Mouse (Mus musculus) hindbrain, embryonic 13.5 days (tissue): ENCODE data around the gene 2300002M23Rik. TPM values are rescaled to one million over a fixed set of nuclear protein-coding genes. Genes with fewer than 3 reads are reported as not detected.

Experiments
- ATAC-seq: fragments of 200-750 bp; cut with Nextera tagmentation; 2 replicates; pipeline ENCODE4 v1.8.0; 2017; ENCODE audit warnings: moderate TSS enrichment; ENCODE audit not compliant: low FRiP score
- H3K27ac ChIP-seq: fragments of 300-500 bp; sonication (generic); 2 replicates; pipeline ENCODE4 v1.5.1; 2015; ENCODE audit warnings: inconsistent platforms, mild to moderate bottlenecking, moderate library complexity
- H3K27me3 ChIP-seq: fragments of 300-500 bp; sonication (generic); 2 replicates; pipeline ENCODE4 v1.6.1; 2015; ENCODE audit warnings: mild to moderate bottlenecking, inconsistent platforms
- H3K36me3 ChIP-seq: fragments of 300-500 bp; sonication (generic); 2 replicates; pipeline ENCODE4 v1.6.1; 2015; ENCODE audit warnings: mild to moderate bottlenecking, inconsistent platforms
- H3K4me1 ChIP-seq: fragments of 300-500 bp; sonication (generic); replicated peaks from 2 replicates; pipeline ENCODE4 v1.6.1; 2015; ENCODE audit warnings: inconsistent platforms
- H3K4me2 ChIP-seq: fragments of 300-500 bp; sonication (generic); 2 replicates; pipeline ENCODE4 v1.6.1; 2015; ENCODE audit warnings: inconsistent platforms, mild to moderate bottlenecking, moderate library complexity
- H3K4me3 ChIP-seq: fragments of 300-500 bp; sonication (generic); 2 replicates; pipeline ENCODE4 v1.5.1; 2015; ENCODE audit warnings: mild to moderate bottlenecking, inconsistent platforms
- H3K9ac ChIP-seq: fragments of 300-500 bp; sonication (generic); 2 replicates; pipeline ENCODE4 v1.6.1; 2015; ENCODE audit warnings: mild to moderate bottlenecking, inconsistent platforms
- H3K9me3 ChIP-seq: fragments of 300-500 bp; sonication (generic); 2 replicates; pipeline ENCODE4 v1.6.1; 2016; ENCODE audit warnings: inconsistent platforms
- WGBS: fragments of 180-500 bp; shearing (Covaris S2); methylation state at CpG from one replicate; pipeline ENCODE4 v1.1.7; 2015; 5-methylcytosine and 5-hydroxymethylcytosine counted together
- polyA plus RNA-seq: library from polyadenylated mRNA; unstranded; fragments of >200 nt; fragmentation: Nextera tagmentation; extraction: Ambion mirVana; gene quantifications from 2 replicates; pipeline ENCODE4 v1.2.1, GENCODE M21; 2015

The 2300002M23Rik gene
- polyA plus RNA-seq = not detected in 2 replicates

GRCm38 (mm10) chr17:35567150-35567549, at the start of gene 2300002M23Rik:
Gene 2300002M23Rik, plus strand, starts transcription at chr17:35567450.
- no peak for ATAC-seq
- H3K27me3 ChIP-seq = peaks cover 20% of the 10 kb centered on the region
- H3K4me3 ChIP-seq = no peak within 1 kb of the TSS
- peaks cover 14% of the 10 kb centered on the region for H3K4me1 ChIP-seq
- 64% methylated on average over 3 of the region's 3 CpGs for WGBS
- no peaks in the 10 kb centered on the region for H3K36me3 ChIP-seq
- no peak within 1 kb of the TSS for H3K27ac ChIP-seq
- no peak within 1 kb of the TSS for H3K4me2 ChIP-seq
- no peaks in the 10 kb centered on the region for H3K9me3 ChIP-seq
- no peak within 1 kb of the TSS for H3K9ac ChIP-seq

- H3K27ac ChIP-seq = no peak overlapping the region
- 9% methylated on average over 12 of the region's 12 CpGs for WGBS
- H3K9me3 ChIP-seq = no peaks in the 10 kb centered on the region
- peak overlapping the region; percentile 84 for H3K4me2 ChIP-seq
- ATAC-seq = no peak
- peak overlapping the region; percentile 56 for H3K4me3 ChIP-seq
- peaks cover 14% of the 10 kb centered on the region; the same call in 1 of the 2 replicates for H3K27me3 ChIP-seq
- no peaks in the 10 kb centered on the region for H3K36me3 ChIP-seq
- H3K4me1 ChIP-seq = peaks cover 38% of the 10 kb centered on the region
- H3K9ac ChIP-seq = peak overlapping the region; percentile 61
Measured at GRCm38 (mm10) chr17:35517526-35517925, 49.7 kb upstream of the 2300002M23Rik start.

GRCm38 (mm10) chr17:35524354-35524753, 42.9 kb upstream of the 2300002M23Rik start:
- Histone ChIP-seq H3K9me3 (no peaks in the 10 kb centered on the region), H3K36me3 (peaks cover 19% of the 10 kb centered on the region), H3K4me3 (no peak overlapping the region), H3K27ac (no peak overlapping the region), H3K4me2 (no peak overlapping the region), H3K9ac (no peak overlapping the region), H3K27me3 (no peaks in the 10 kb centered on the region), H3K4me1 (no peaks in the 10 kb centered on the region)
- 91% methylated on average over 9 of the region's 9 CpGs for WGBS
- ATAC-seq = no peak

- no peak for ATAC-seq
- Histone ChIP-seq H3K4me2 (no peak overlapping the region), H3K36me3 (peaks cover 19% of the 10 kb centered on the region), H3K4me3 (no peak overlapping the region), H3K4me1 (peaks cover 12% of the 10 kb centered on the region), H3K27ac (no peak overlapping the region), H3K9me3 (no peaks in the 10 kb centered on the region), H3K27me3 (no peaks in the 10 kb centered on the region), H3K9ac (no peak overlapping the region)
- 88% methylated on average over 8 of the region's 8 CpGs for WGBS
Measured at GRCm38 (mm10) chr17:35526644-35527043, 40.6 kb upstream of the 2300002M23Rik start.

GRCm38 (mm10) chr17:35532360-35532759, 34.9 kb upstream of the 2300002M23Rik start:
- Histone ChIP-seq H3K36me3 (peaks cover 8% of the 10 kb centered on the region), H3K4me2 (no peak overlapping the region)
- 23% methylated on average over 3 of the region's 3 CpGs for WGBS

GRCm38 (mm10) chr17:35532901-35533300, 34.3 kb upstream of the 2300002M23Rik start, which contains the start of gene Psors1c2:
Gene Psors1c2, plus strand, starts transcription at chr17:35533201.
- Histone ChIP-seq H3K9me3 (no peaks in the 10 kb centered on the region), H3K4me1 (peaks cover 12% of the 10 kb centered on the region), H3K9ac (no peak within 1 kb of the TSS), H3K4me2 (no peak within 1 kb of the TSS), H3K27me3 (0 out of 2 replicates have a peak, but pooled peaks cover 4% of the 10 kb centered on the region), H3K27ac (no peak within 1 kb of the TSS), H3K36me3 (peaks cover 8% of the 10 kb centered on the region), H3K4me3 (no peak within 1 kb of the TSS)
- 49% methylated on average over 7 of the region's 7 CpGs for WGBS
- no peak for ATAC-seq

More at GRCm38 (mm10) chr17:35532360-35532759, 34.9 kb upstream of the 2300002M23Rik start:
- Histone ChIP-seq H3K4me3 (no peak overlapping the region), H3K9ac (no peak overlapping the region), H3K4me1 (peaks cover 12% of the 10 kb centered on the region), H3K27ac (no peak overlapping the region), H3K9me3 (no peaks in the 10 kb centered on the region), H3K27me3 (0 out of 2 replicates have a peak, but pooled peaks cover 4% of the 10 kb centered on the region)
- ATAC-seq = no peak

GRCm38 (mm10) chr17:35534343-35534742, 32.9 kb upstream of the 2300002M23Rik start:
- Histone ChIP-seq H3K4me1 (peaks cover 12% of the 10 kb centered on the region), H3K4me2 (no peak overlapping the region), H3K36me3 (no peaks in the 10 kb centered on the region), H3K4me3 (no peak overlapping the region), H3K9ac (no peak overlapping the region), H3K27ac (no peak overlapping the region), H3K9me3 (no peaks in the 10 kb centered on the region), H3K27me3 (0 out of 2 replicates have a peak, but pooled peaks cover 4% of the 10 kb centered on the region)
- WGBS = 13% methylated on average over 6 of the region's 6 CpGs
- ATAC-seq = peak; percentile 66; the same call in 1 of the 2 replicates

- no peaks in the 10 kb centered on the region for H3K4me1 ChIP-seq
- H3K9ac ChIP-seq = no peak overlapping the region
- 91% methylated on average over 4 of the region's 4 CpGs for whole genome bisulfite sequencing
- no peak overlapping the region for H3K27ac ChIP-seq
- no peaks in the 10 kb centered on the region for H3K9me3 ChIP-seq
- H3K4me3 ChIP-seq = no peak overlapping the region
- 0 out of 2 replicates have a peak, but pooled peaks cover 3% of the 10 kb centered on the region for H3K27me3 ChIP-seq
- ATAC-seq = no peak
- no peak overlapping the region for H3K4me2 ChIP-seq
- no peaks in the 10 kb centered on the region for H3K36me3 ChIP-seq
Measured at GRCm38 (mm10) chr17:35537421-35537820, 29.8 kb upstream of the 2300002M23Rik start.

- no peak for ATAC-seq
- Histone ChIP-seq H3K9me3 (no peaks in the 10 kb centered on the region), H3K36me3 (no peaks in the 10 kb centered on the region), H3K9ac (no peak overlapping the region), H3K4me2 (no peak overlapping the region), H3K27me3 (no peaks in the 10 kb centered on the region), H3K27ac (no peak overlapping the region), H3K4me3 (no peak overlapping the region), H3K4me1 (peaks cover 7% of the 10 kb centered on the region; the same call in 1 of the 2 replicates)
- 88% methylated on average over 1 of the region's 1 CpGs for WGBS
Measured at GRCm38 (mm10) chr17:35538476-35538875, 28.8 kb upstream of the 2300002M23Rik start.

- H3K4me1 ChIP-seq = peaks cover 11% of the 10 kb centered on the region; the same call in 1 of the 2 replicates
- no peak overlapping the region for H3K27ac ChIP-seq
- H3K9me3 ChIP-seq = no peaks in the 10 kb centered on the region
- H3K9ac ChIP-seq = no peak overlapping the region
- ATAC-seq = no peak
- H3K4me2 ChIP-seq = no peak overlapping the region
- H3K36me3 ChIP-seq = no peaks in the 10 kb centered on the region
- H3K27me3 ChIP-seq = no peaks in the 10 kb centered on the region
- H3K4me3 ChIP-seq = no peak overlapping the region
- 59% methylated on average over 10 of the region's 10 CpGs for WGBS
Measured at GRCm38 (mm10) chr17:35539540-35539939, 27.7 kb upstream of the 2300002M23Rik start.

- no peaks in the 10 kb centered on the region for H3K9me3 ChIP-seq
- H3K4me3 ChIP-seq = 0 out of 2 replicates have a peak overlapping the region, but pooled peaks have one; percentile 11
- no peaks in the 10 kb centered on the region for H3K36me3 ChIP-seq
- peaks cover 26% of the 10 kb centered on the region for H3K4me1 ChIP-seq
- H3K27me3 ChIP-seq = no peaks in the 10 kb centered on the region
- H3K9ac ChIP-seq = no peak overlapping the region
- ATAC-seq = 0 out of 2 replicates have a peak, but pooled peaks have one; percentile 16
- 76% methylated on average over 15 of the region's 15 CpGs for WGBS
- H3K27ac ChIP-seq = peak overlapping the region; percentile 37
- peak overlapping the region; percentile 36 for H3K4me2 ChIP-seq
Measured at GRCm38 (mm10) chr17:35542761-35543411, 24.4 kb upstream of the 2300002M23Rik start.

- Histone ChIP-seq H3K27ac (peak overlapping the region; percentile 37), H3K9ac (no peak overlapping the region), H3K4me3 (0 out of 2 replicates have a peak overlapping the region, but pooled peaks have one; percentile 11), H3K4me1 (peaks cover 26% of the 10 kb centered on the region), H3K36me3 (no peaks in the 10 kb centered on the region), H3K4me2 (peak overlapping the region; percentile 36), H3K27me3 (no peaks in the 10 kb centered on the region), H3K9me3 (no peaks in the 10 kb centered on the region)
- peak; percentile 47; the same call in 1 of the 2 replicates for ATAC-seq
- WGBS = 10% methylated on average over 14 of the region's 14 CpGs
Measured at GRCm38 (mm10) chr17:35543412-35543861, 23.8 kb upstream of the 2300002M23Rik start.
